Comparison of ENCODE assay signal across 8 mouse cellular contexts in genomic region chr11:76495127-76496028, GRCm38 (mm10).
DNase-seq lines count a peak whose midpoint lies in the region; ATAC-seq and TF ChIP-seq lines count a peak whose summit lies in the region.

No protein-coding gene starts in this region.

- peak overlapping the region; percentile 84 for H3K9ac ChIP-seq in forebrain, embryonic 13.5 days
- H3K9ac ChIP-seq in limb, embryonic 13.5 days = peak overlapping the region; percentile 94
- H3K9ac ChIP-seq in neural tube, embryonic 13.5 days = peak overlapping the region; percentile 87

- no peak for TF ChIP-seq CTCF in gastrocnemius, adult 2 months (IDR thresholded peaks at IDR 0.05)
- TF ChIP-seq CTCF in C2C12 (IDR thresholded peaks at IDR 0.05; ENCODE audit: control insufficient read depth, insufficient read depth, insufficient read length) = no peak

- peak; percentile 25; the same call in 1 of the 2 replicates for ATAC-seq in forebrain, embryonic 13.5 days
- ATAC-seq in limb, embryonic 13.5 days (ENCODE audit: low FRiP score, low read depth) = 0 out of 2 replicates have a peak, but pooled peaks have one; percentile 0
- ATAC-seq in neural tube, embryonic 13.5 days (ENCODE audit: low read depth) = peak; percentile 25

- intact Hi-C loops in gastrocnemius, adult 2 months (cut with DNase I) = loop anchor here (2.0 kb wide), 1 partner anchor 39 kb away; no protein-coding TSS in a partner anchor

- peaks cover 52% of the 10 kb centered on the region for H3K4me1 ChIP-seq in forebrain, embryonic 13.5 days
- peaks cover 83% of the 10 kb centered on the region for H3K4me1 ChIP-seq in limb, embryonic 13.5 days
- H3K4me1 ChIP-seq in neural tube, embryonic 13.5 days (replicated peaks) = peaks cover 51% of the 10 kb centered on the region

- peak overlapping the region; percentile 82 for H3ac ChIP-seq in C2C12 (ENCODE audit: control insufficient read depth, insufficient read length, low read depth)

- DNase-seq in gastrocnemius, adult 2 months = no peak
- no peak for DNase-seq in gastrocnemius, adult 18-20 months (ENCODE audit: low spot score)
- DNase-seq in frontal cortex, postnatal 14 days (ENCODE audit: low spot score in 2 of 2) = no peak
- no peak for DNase-seq in gastrocnemius, adult 8-10 months (ENCODE audit: low spot score in 2 of 2)

- H3K36me3 ChIP-seq in C2C12 (ENCODE audit: control insufficient read depth, insufficient read depth) = peaks cover 13% of the 10 kb centered on the region
- no peaks in the 10 kb centered on the region for H3K36me3 ChIP-seq in forebrain, embryonic 13.5 days (ENCODE audit: poor library complexity, severe bottlenecking)
- no peaks in the 10 kb centered on the region for H3K36me3 ChIP-seq in limb, embryonic 13.5 days
- H3K36me3 ChIP-seq in neural tube, embryonic 13.5 days = no peaks in the 10 kb centered on the region

- 23% methylated on average over 19 of the region's 19 CpGs for WGBS in forebrain, embryonic 13.5 days
- WGBS in limb, embryonic 13.5 days = 12% methylated on average over 19 of the region's 19 CpGs
- WGBS in neural tube, embryonic 13.5 days = 18% methylated on average over 19 of the region's 19 CpGs

- peak overlapping the region; percentile 78 for H3K4me2 ChIP-seq in forebrain, embryonic 13.5 days
- peak overlapping the region; percentile 89 for H3K4me2 ChIP-seq in limb, embryonic 13.5 days (replicated peaks)
- peak overlapping the region; percentile 87 for H3K4me2 ChIP-seq in neural tube, embryonic 13.5 days

- H3K27ac ChIP-seq in gastrocnemius, adult 2 months = peak overlapping the region; percentile 94
- peak overlapping the region; percentile 90 for H3K27ac ChIP-seq in forebrain, embryonic 13.5 days
- H3K27ac ChIP-seq in limb, embryonic 13.5 days = peak overlapping the region; percentile 99
- H3K27ac ChIP-seq in neural tube, embryonic 13.5 days (replicated peaks) = peak overlapping the region; percentile 99

- no peaks in the 10 kb centered on the region for H3K27me3 ChIP-seq in C2C12 (ENCODE audit: control insufficient read depth, insufficient read depth, insufficient read length)
- H3K27me3 ChIP-seq in forebrain, embryonic 13.5 days = no peaks in the 10 kb centered on the region
- no peaks in the 10 kb centered on the region for H3K27me3 ChIP-seq in limb, embryonic 13.5 days
- H3K27me3 ChIP-seq in neural tube, embryonic 13.5 days = no peaks in the 10 kb centered on the region

- peaks cover 91% of the 10 kb centered on the region for H3K79me2 ChIP-seq in C2C12 (ENCODE audit: control insufficient read depth, insufficient read depth)

- H3K79me3 ChIP-seq in C2C12 (ENCODE audit: low read depth) = peaks cover 56% of the 10 kb centered on the region

- H3K4me3 ChIP-seq in gastrocnemius, adult 2 months = peak overlapping the region; percentile 92
- peak overlapping the region; percentile 44 for H3K4me3 ChIP-seq in C2C12 (ENCODE audit: insufficient read depth, poor library complexity, severe bottlenecking)
- peak overlapping the region; percentile 54 for H3K4me3 ChIP-seq in forebrain, embryonic 13.5 days
- peak overlapping the region; percentile 64 for H3K4me3 ChIP-seq in limb, embryonic 13.5 days
- peak overlapping the region; percentile 66 for H3K4me3 ChIP-seq in neural tube, embryonic 13.5 days

- H3K9me3 ChIP-seq in forebrain, embryonic 13.5 days (replicated peaks) = no peaks in the 10 kb centered on the region
- H3K9me3 ChIP-seq in limb, embryonic 13.5 days = no peaks in the 10 kb centered on the region
- no peaks in the 10 kb centered on the region for H3K9me3 ChIP-seq in neural tube, embryonic 13.5 days

TF ChIP-seq in C2C12, 6 proteins besides CTCF, POLR2A, EP300 and RAD21:
- TF ChIP-seq MYOG (IDR thresholded peaks at IDR 0.05; ENCODE audit: control insufficient read depth, extremely low read depth, insufficient read length) = no peak
- TF ChIP-seq CEBPB (IDR thresholded peaks at IDR 0.05; ENCODE audit: low read depth) = no peak
- no peak for TF ChIP-seq MAX (IDR thresholded peaks at IDR 0.05)
- TF ChIP-seq USF1 (IDR thresholded peaks at IDR 0.05; ENCODE audit: low read depth) = no peak
- no peak for TF ChIP-seq MYOD1 (IDR thresholded peaks at IDR 0.05; ENCODE audit: control insufficient read depth, insufficient read length, low read depth)
- no peak for TF ChIP-seq FOSL1 (IDR thresholded peaks at IDR 0.05; ENCODE audit: insufficient read depth, low read length, poor library complexity, severe bottlenecking)
TF ChIP-seq in C2C12: peak in this region for 0.
